Mouse (Mus musculus) adrenal gland (tissue): ENCODE results near the gene Klhl7.

ENCODE experiments used
- intact Hi-C: fragments of 180-260 bp; cut with DNase I; formaldehyde crosslinking; loops from one replicate; pipeline ENCODE4 v1.15.1; 2025
- long read RNA-seq, 2 experiments: library from polyadenylated mRNA; unstranded; transcript quantifications; one replicate each; pipeline ENCODE4 v2.0.0; 2020; ENCODE audit warnings: borderline replicate concordance in 1 of 2; ENCODE audit not compliant: insufficient replicate concordance in 1 of 2

Klhl7 gene
- long read RNA-seq, experiment 1, transcript Klhl7-201 (11 exons, 2,966 nt), result major isoform, 17 of 21 reads
- long read RNA-seq, experiment 1, partial matches to known transcripts, result 3 of 21 reads
- long read RNA-seq, experiment 1, other reads (novel, unspliced or antisense), result 1 of 21 reads
- long read RNA-seq, experiment 2, transcript Klhl7-201 (11 exons, 2,966 nt), result major isoform, 18 of 32 reads
- long read RNA-seq, experiment 2, partial matches to known transcripts, result 12 of 32 reads
- long read RNA-seq, experiment 2, other reads (novel, unspliced or antisense), result 2 of 32 reads

- intact Hi-C loops, result loop anchor here (2.0 kb wide), 1 partner anchor 65 kb away; the partner anchor contains the start of gene Nupl2
Observed at GRCm38 (mm10) chr5:24100106-24100809, at the start of gene Klhl7. Klhl7 (plus strand) TSS chr5:24100605.

- intact Hi-C loops, result no loop called here
Observed at GRCm38 (mm10) chr5:24051755-24052675, 48.4 kb upstream of the Klhl7 start.

DNA sequence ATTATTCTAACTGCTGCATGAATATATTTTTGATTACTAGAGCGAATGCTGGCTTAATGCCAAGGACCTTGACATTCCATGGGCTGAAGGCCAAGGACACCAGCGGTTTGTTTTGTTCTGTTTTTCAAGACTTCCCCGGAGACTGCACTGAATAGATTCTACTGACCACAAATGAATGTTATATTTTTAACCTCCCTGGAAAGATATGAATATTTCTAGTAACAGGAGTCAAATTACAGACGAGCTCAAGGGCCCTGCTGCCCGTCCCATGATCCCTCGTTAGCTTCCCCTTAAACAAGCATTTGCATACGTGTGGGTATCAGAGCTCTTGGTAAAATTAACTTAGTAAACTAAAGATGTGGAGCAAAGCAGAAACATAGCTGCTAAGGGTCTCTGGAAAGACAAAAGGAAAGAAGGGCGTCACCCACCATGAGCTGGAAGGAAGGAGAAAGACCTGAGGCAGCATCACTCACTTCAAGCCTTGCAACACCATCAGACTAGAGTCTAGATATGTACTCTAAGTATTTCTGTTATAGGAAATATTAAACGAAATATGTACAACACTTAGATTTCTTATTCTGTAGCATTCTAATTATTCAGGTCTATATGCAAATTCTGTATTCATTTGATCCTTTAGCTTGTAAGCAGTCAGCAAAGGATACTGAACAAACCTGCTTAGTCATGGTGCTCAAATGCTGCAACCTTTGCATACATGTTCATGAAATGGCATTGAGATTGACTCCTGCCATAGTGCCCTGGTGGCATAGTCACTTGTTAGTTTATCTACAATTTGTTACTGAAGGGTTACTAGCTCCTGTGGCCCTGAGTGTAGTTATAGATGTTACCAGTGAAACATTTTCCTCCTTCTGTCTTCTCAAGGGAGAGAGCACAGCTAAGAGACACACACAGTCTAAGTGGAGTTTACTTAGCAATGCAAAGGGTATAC lies 46.9 kb upstream of the Klhl7 start:
- intact Hi-C loops, result no loop called here

GRCm38 (mm10) chr5:24054382-24054781 lies 46.0 kb upstream of the Klhl7 start:
- intact Hi-C loops, result no loop called here

DNA sequence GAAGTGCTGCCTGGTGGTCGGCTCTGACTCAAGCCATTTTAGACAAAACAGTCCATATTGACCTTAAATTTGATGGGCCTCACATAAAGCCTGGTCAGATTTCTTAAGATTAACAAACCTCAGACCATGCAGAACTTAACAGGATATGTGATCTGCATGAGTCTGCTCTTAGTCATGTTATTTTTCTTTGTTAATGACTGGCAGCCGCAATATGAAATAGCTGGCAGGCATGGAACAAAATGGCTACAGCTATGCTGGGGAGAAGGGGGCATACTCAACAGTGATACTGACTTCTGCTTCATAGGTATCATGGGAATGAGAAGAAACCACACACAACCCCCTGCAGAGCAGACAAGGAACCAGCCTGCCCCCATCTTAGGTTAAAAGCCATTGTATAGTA lies 43.5 kb upstream of the Klhl7 start:
- intact Hi-C loops, result no loop called here

DNA sequence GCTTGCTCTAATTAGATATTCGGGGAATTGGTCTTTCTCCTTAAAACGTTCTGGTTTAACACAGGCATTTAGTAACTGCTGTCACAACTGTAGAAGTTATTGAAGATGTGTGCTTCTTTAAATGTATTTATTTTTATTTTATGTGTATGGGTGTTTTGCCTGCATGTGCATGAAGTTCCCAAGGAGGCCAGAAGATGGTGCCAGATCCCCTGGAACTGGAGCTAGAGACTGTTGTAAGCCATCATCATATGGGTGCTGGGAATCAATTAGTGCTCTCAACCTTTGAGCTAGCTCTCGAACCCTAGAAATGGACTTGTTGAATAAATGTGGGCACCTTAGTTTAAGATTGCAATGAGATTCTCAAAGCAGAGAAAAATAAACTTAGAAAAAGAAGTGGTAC lies 42.8 kb upstream of the Klhl7 start:
- intact Hi-C loops, result no loop called here

DNA sequence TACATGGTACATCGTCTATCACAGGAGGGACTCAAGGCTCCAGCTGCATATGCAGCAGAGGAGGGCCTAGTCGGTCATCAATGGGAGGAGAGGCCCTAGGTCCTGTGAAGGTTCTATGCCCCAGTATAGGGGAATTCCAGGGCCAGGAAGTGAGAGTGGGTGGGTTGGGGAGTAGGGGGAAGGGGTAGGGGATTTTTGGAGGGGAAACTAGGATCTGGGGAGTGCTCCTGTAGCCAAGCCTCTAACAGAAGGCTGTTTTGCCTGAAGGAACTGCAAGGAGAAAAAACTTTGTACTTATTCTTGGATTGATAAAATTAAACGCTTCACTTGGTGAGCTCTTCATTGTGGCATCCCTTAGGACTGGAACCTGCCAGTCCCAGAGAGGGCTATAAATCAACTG lies 39.5 kb upstream of the Klhl7 start:
- intact Hi-C loops, result loop anchor here (5.0 kb wide), 1 partner anchor 174 kb away; no protein-coding TSS in a partner anchor

DNA sequence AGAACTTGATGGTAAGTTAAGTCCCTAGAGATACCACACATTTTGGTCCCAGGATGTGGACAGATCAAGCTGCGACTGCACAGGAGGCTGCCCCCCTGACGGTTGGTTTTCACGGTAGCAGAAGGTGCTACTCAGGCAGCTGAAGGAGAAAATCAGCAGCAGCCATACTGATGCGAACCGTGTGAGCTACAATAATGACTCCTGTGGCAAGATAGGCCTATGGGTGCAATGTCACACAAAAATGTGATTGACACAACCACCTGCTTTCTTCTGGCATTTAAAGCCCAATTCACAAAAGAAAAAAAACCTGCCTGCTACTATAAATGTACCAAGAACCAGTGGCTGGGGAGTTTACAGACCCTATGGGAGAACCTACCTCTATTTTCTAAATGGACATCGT lies 37.4 kb upstream of the Klhl7 start:
- intact Hi-C loops, result loop anchor here (5.0 kb wide), 1 partner anchor 176 kb away; no protein-coding TSS in a partner anchor

DNA sequence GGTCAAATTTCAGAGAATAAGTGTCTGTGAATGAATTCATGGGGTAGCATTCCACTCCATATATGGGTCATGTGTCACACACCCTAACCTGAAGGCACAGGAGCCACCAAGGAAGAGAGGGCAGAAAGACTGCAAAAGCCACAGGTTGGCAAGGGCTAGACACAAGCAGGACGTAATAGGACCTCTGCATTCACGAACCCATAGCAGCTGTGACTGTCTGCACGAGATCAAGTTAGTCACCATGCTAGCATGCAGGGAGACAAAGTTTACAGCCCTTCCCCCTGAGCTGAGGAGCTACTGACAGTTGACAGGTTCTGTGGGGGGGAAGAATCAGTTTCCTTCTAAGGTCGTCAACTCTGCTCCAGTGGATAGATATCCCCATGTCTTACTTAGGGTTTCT lies 36.9 kb upstream of the Klhl7 start:
- intact Hi-C loops, result loop anchor here (5.0 kb wide), 1 partner anchor 176 kb away; no protein-coding TSS in a partner anchor

DNA sequence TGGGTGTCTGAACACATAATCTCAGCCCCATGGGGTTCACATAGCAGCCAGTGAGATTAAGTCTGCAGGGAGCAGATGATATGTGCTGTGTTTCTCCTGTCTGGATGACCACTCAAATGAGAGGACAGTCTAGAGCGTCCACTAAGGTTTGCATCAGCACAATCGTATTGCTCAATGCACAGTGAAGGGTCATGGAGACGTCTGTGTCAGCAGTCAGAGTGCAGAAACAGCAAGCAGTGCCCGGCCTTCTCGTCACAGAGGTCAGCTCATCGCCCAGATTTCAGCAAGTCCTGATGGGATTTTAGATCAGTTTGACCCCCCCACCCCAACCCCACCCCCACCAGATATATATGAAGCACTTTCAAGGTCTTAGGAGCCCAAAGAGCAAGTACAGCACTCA lies 31.4 kb upstream of the Klhl7 start:
- intact Hi-C loops, result no loop called here

DNA sequence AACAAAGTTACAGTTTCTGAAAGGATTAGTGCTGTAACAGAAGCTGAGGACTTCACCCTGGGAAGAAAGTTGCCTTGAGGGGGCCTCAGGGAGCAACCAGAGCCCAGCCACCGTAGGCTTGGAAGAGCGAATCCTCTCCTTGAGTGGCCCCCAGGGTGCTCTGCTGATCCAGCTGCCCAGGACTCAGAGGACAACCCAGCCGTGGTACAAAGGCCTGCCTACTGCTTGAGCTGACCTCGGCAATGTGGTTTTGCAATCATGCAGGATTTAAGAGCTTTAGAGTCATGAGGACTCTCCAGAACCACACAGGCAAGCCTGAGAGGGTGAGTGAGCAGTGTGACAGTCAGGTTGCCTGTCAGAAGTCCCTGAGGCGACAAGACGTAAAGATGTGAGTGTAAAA lies 28.4 kb upstream of the Klhl7 start:
- intact Hi-C loops, result no loop called here

- intact Hi-C loops, result loop anchor here (5.0 kb wide), 2 partner anchors 110 to 185 kb away; no protein-coding TSS in a partner anchor
Observed at GRCm38 (mm10) chr5:24076986-24077718, 23.3 kb upstream of the Klhl7 start.

DNA sequence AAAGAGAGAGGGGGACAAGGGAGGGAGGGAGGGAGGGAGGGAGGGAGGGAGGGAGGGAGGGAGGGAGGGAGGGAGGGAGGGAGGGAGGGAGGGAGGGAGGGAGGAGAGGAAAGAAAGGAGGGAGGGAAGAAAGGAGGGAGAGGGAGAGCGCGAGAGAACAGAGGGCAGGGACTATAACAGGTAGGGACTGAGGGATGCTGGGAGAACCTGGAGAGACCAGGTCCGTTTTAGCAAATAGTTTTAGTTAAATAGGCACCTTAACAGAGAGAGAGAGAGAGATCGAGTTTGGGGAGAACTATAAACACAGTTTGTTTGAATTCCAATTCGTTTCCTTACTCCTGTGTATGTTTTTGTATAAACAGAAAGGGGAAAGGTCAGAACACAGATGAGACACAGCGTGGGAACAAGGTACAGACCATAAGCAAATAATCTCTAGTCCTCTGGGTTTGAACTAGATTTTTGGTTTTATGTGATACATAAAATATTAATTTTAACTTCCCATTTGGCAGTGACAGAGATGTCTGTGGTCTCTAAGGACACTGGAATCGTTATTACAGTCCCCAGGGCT lies 22.6 kb upstream of the Klhl7 start:
- intact Hi-C loops, result loop anchor here (5.0 kb wide), 2 partner anchors 111 to 186 kb away; no protein-coding TSS in a partner anchor

DNA sequence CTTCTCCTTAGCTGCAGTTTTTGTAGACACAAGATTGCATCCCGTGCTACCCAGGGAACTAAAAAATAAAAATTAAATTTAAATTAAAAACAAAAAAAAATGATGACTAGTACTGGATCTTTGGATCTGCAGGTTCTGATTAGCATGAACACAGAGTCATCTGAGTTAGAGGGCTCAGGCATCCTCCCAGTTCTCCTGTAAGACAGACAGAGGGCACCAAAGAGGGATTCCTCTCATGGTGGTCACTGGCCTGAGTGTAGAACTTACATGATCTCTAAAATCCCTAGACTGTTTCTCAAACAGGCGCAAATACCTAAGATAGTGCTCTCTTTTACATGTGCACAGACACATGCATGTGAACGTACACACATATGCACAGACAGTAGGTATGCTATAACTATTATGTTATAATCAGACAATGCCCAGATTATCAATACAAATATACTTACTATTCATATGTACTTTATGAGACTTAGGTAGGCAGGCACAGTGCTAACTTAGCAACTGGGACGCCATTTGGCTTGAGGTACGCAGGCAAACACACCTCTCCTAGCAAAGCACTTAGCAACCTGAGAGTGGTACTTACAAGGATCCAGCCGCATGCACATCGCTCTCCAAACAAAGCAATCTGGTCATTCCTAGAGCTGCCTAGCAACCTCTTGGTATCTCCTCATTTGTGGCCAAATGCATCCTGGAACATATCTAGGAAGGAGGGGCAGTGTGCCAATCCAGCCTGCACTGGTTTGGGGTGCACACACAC lies 21.8 kb upstream of the Klhl7 start:
- intact Hi-C loops, result loop anchor here (5.0 kb wide), 2 partner anchors 111 to 186 kb away; no protein-coding TSS in a partner anchor

- intact Hi-C loops, result no loop called here
Observed at GRCm38 (mm10) chr5:24080826-24081225, 19.6 kb upstream of the Klhl7 start.

- intact Hi-C loops, result no loop called here
Observed at GRCm38 (mm10) chr5:24084835-24085234, 15.6 kb upstream of the Klhl7 start.

DNA sequence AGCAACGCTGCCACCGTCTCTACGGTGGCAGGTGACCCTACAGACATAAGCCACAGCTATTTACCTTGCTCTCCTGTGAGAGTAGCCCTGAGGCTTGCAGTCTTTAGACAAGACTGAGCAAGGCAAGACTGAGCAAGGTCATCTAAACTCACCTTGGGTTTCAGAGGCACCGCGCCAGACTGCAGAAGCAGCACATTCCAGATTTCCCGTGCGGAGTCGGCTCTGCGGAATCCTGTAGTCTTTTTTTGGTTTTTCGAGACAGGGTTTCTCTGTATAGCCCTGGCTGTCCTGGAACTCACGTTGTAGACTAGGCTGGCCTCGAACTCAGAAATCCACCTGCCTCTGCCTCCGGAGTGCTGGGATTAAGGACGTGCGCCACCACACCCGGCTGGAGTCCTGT lies 14.2 kb upstream of the Klhl7 start:
- intact Hi-C loops, result no loop called here

- intact Hi-C loops, result no loop called here
Observed at GRCm38 (mm10) chr5:24086865-24087264, 13.5 kb upstream of the Klhl7 start.
